Mouse (Mus musculus): ENCODE results near the gene Csrnp3.

DNA sequence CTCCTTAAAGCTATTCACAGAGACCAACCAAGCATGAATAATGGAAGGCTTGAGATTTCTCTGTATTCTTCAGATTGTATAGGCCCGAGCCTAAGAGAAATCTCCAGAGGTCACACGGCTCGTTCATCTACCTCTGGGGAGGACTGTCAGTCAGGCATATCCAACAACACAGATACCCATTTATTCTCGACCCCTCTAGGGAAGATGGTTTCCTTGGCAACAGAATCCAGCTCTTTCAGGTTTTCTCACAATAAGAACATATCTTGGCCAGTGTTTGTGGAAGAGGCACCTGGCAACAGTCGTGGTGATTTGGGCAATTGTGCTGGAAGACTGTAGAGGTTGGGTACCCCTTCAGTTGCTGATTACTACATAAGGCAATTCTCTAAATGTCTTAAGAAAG, 183.2 kb downstream of the Csrnp3 start:
- no peak for TF ChIP-seq POLR2A (IDR thresholded peaks at IDR 0.05; ENCODE audit: control insufficient read depth, extremely low read depth, insufficient read depth, low read length, poor library complexity)
- no peak for TF ChIP-seq CTCF (IDR thresholded peaks at IDR 0.05; ENCODE audit: borderline replicate concordance, control insufficient read depth, extremely low read depth, insufficient read depth, low read length, poor library complexity)
